Mouse (Mus musculus) heart, postnatal 14 days (tissue): ENCODE results near the gene Tank. TPM values are rescaled to one million over a fixed set of nuclear protein-coding genes. Genes with fewer than 3 reads are reported as not detected.

Experiments used
- DNase-seq, 2 experiments: peaks; one replicate each; pipeline ENCODE4 v3.0.0; 2021 to 2022
- intact Hi-C: fragments of 180-260 bp; cut with DNase I; formaldehyde crosslinking; loops from one replicate; pipeline ENCODE4 v1.15.1; 2025
- total RNA-seq, 2 experiments: library from RNA; stranded (reverse); gene quantifications; 2 replicates each; pipeline ENCODE4 v1.2.3; 2021

Gene Tank
- total RNA-seq, 2 experiments from 2014 or later: 17.7 to 19.0 TPM

DNA sequence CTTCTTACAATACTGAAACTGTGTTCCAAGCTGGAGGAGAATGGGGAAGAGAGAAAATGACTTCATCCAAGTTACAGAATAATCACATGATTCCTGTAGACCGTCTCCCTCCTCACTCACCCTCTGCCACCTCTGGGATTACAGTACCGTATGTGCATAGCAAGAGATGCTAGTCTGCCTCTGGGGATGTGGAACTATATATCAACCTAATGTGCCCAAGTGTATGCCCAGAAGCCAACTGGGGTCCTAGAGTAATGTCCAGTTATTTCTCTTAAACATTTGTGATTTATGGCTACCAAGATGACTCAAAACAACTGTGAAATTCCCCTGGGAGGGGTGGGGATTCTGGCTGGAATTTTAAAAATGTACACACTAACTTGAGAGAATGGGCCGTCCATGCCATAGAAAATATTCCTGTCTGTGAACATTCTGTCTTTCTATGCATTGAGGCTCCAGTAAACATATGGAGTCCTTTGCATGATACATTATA, 1.2 kb downstream of the Tank start:
- DNase-seq: no peak
- intact Hi-C loops: no loop called here

GRCm38 (mm10) chr2:61580091-61580490, 1.7 kb downstream of the Tank start:
- DNase-seq: no peak
- intact Hi-C loops: no loop called here

GRCm38 (mm10) chr2:61580555-61581080, 2.2 kb downstream of the Tank start:
- intact Hi-C loops: no loop called here
- no peak for DNase-seq

DNA sequence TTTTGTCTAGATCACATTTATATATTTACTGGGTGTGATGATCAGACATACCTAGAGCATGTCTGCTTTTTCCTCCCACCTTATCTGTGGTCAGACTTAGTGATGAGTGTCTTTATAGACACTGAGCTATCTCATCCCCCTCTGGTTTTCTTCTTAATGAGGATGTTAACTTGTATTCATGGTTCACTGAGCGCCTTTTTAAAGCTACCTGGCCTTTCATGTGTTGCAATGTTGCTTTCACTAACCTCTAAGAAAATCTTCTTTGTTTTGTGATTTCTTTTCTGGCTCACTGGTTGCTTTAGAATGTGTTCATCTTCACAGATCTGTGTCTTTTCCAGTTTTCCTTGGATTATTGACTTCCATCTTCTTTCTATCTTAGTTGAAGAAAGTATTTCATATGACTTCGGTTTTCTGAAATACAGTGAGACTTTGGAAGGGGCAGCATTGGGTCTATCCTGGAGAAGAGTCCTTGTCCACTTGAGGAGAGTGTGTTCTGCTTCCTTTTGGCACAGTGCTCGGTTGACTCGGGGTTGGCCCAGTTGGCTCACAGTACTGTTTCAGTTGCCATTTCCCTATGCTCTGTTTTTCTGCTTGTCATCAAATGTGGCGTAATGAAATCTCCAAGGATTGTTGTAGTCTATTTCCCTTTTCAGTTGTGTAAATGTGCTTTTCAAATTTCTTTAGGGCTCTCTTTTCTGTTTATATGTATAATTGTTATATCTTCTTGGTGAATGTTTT, 4.4 kb downstream of the Tank start:
- intact Hi-C loops: no loop called here
- peak; percentile 11 to 21 for DNase-seq

DNA sequence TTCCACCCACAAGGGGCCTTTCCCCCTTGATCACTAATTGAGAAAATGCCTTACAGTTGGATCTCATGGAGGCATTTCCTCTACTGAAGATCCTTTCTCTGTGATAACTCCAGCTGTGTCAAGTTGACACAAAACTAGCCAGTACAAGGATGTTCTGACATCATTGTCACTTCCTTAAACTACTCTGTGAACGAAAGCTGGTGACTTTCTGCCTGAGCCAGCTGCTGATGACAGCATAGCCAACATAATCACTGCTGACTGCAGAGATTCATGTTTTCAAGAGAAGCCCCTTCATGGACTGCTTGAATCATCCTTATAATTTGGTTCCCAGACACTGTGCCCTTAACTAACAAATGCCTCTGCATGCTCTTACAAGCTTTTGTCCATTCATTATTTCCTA, 7.1 kb downstream of the Tank start:
- no peak for DNase-seq
- intact Hi-C loops: no loop called here

GRCm38 (mm10) chr2:61586166-61586565, 7.8 kb downstream of the Tank start:
- no peak for DNase-seq
- intact Hi-C loops: no loop called here

DNA sequence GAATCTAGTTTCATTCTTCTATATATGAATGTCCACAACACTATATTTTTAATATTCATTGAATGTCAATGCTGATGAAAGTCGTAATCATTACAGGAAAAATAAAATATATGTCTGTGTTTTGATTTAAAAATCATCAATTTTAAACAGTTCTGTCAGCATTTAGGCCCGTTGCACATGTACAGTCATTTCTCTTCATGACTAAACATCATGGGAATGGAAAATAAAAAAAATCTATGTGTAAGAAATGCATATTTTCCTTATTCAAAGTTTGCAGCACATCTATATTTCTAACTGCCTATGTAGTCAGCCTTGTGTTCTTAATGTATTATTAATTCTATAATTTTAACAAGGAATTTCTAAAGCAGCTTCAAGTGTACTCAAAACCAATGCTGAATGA, 12.4 kb downstream of the Tank start:
- no peak for DNase-seq
- intact Hi-C loops: no loop called here

DNA sequence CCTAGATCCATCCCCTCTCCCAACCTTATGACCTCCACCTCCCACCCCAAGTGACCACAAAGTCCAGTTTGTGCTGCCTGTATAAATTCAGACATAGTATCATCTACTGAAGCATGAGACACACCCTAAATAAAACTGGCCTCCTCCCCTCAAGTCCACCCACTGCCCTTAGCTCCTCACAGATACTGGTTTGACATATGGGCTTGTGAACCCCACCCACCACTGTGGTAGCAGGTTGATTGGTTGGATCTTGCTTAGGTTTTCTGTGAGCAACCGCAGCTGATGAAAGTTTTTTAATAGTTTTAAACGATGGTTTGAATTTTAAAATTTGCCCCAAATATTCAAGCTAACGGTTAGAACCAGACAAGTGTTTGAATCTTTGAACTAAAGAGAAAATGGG, 13.7 kb downstream of the Tank start:
- intact Hi-C loops: no loop called here
- no peak for DNase-seq

- no peak for DNase-seq
- intact Hi-C loops: no loop called here
Measured at GRCm38 (mm10) chr2:61592699-61593029, 14.3 kb downstream of the Tank start.

- peak; percentile 89 to 95 for DNase-seq
- intact Hi-C loops: no loop called here
Measured at GRCm38 (mm10) chr2:61593030-61593811, 14.8 kb downstream of the Tank start.

- intact Hi-C loops: no loop called here
Measured at GRCm38 (mm10) chr2:61593871-61594304, 15.5 kb downstream of the Tank start.

GRCm38 (mm10) chr2:61599730-61600129, 21.3 kb downstream of the Tank start:
- intact Hi-C loops: no loop called here
- no peak for DNase-seq

More at GRCm38 (mm10) chr2:61593871-61594304, 15.5 kb downstream of the Tank start:
- DNase-seq: peak in 1 of 2 experiments; percentile 6

GRCm38 (mm10) chr2:61603461-61603860, 25.1 kb downstream of the Tank start:
- intact Hi-C loops: no loop called here
- DNase-seq: no peak

DNA sequence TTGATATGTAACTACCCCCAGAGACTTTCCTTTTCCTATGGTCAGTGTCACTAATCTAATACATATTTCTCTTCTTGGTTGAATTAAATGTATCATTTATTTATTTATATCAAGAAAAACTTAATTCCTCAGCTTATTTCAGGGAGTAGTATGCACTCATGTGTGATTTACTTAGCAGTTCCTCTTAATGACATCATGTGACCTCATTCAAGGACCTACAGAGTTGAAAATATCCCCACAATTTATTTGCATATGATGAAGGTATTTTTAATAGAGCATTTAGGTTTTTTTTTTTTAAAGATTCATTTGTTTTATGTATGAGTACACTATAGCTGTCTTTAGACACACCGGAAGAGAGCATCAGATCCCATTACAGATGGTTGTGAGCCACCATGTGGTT, 28.6 kb downstream of the Tank start:
- intact Hi-C loops: no loop called here
- DNase-seq: no peak

- no peak for DNase-seq
- intact Hi-C loops: no loop called here
Measured at GRCm38 (mm10) chr2:61623996-61624395, 45.6 kb downstream of the Tank start.

DNA sequence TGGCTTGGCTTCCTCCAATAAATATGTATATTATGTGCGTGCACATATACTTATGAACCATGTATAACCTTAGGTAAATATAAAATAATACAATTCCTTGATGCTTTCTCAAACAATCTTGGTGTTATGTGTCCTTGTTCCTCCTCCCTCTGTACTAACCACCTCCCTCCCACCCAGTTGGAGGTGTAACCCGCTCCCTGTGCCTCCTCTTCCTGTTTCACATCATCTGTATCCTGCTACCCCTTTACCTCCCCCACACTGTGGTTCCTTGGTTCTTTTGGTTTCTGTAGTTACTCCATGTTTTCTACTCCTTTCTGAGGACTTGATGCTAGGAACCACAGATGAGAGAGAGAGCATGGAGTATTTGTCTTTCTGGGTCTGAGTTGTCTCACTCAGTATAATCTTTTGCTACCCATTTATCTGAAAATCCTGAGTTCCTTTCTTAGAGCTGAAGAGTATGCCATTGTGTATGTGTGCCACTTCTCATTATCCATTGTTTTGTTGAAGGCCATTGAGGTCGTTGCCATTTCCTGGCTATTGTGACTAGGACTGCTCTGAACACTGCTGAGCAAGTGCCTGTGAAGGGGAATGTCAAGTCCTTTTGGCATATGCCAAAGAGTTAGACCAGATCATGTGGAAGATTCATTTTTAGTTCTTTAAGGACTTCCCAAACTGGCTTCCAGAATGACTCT, 52.6 kb downstream of the Tank start:
- intact Hi-C loops: no loop called here
- DNase-seq: no peak

DNA sequence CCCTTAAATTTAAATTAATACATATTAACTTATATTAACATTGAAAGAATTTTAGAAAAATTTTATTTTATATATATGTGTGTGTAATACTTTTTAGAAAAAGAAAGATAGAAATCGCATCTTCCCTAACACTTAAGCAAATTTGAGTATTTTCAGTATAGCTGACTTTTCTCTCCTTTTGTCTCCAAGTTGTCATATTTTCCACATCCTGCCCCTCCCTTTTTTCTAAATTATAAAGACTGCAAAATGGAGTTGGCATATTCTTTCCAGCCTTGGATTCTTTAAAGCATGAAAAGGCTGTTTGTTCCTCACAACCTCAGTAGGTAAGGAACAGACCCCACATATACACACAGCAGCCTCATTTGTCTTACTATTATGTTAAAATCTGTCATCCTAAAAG, 56.7 kb downstream of the Tank start:
- no peak for DNase-seq

GRCm38 (mm10) chr2:61638182-61638581, 59.8 kb downstream of the Tank start:
- no peak for DNase-seq
- intact Hi-C loops: no loop called here

More for the DNA sequence above, 56.7 kb downstream of the Tank start:
- intact Hi-C loops: no loop called here

- DNase-seq: peak; percentile 34 to 68
- intact Hi-C loops: loop anchor here (2.0 to 10.0 kb wide), 2 partner anchors 326 to 812 kb away; no protein-coding TSS in a partner anchor
Measured at GRCm38 (mm10) chr2:61642452-61643368, 64.3 kb downstream of the Tank start.

DNA sequence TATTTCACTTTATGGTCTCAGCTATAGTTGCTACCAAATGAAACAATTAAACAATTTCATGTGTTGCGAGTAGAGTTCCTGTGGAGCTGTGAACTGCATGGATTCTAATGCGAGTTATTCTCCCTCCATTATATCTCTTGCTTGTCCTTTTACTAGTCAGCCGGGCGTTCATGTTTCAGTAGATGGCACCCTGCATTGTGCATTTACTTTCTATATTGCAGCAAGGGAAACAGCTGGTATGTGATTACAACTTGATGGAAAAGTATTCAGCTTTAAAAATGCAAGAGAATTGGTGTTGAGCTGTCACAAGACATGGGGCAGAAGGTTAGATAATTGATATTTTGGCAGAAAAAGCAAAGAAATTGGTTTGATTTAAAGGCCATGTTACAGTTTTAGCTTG, 72.8 kb downstream of the Tank start:
- DNase-seq: no peak
- intact Hi-C loops: loop anchor here (10.0 kb wide), 1 partner anchor 634 kb away; no protein-coding TSS in a partner anchor
